Mouse (Mus musculus) MEL-GATA-1-ER (cell line): ENCODE data around the gene Snorc.

Source experiments
- DNase-seq: peaks from one replicate; pipeline ENCODE4 v3.0.0-alpha.2; 2012; ENCODE audit warnings: low read depth; ENCODE audit errors: extremely low read depth

Snorc gene

GRCm38 (mm10) chr1:87510166-87510691 is 40.2 kb downstream of the Snorc start:
- no peak for DNase-seq

- no peak for DNase-seq
Observed at GRCm38 (mm10) chr1:87510845-87511244, 40.8 kb downstream of the Snorc start.

DNA sequence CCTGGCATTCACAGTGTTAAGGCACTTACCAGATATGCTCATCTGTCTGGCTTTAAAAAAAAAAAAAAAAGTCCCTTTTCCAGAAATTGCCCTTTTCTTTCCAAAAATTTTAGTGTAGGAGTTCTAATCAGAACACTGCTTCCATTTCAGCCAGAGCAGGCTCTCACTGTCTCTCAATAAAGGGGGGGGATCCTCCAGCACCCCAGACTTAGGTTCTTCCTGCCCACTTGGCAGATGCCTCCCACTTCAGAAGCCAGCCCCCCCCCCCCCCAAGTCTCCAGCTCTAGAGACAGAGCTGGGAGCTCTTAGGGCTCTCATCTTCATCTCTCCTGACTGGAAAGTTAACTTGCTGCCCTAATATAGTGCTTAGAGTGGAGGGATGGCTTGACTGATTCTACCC is 50.4 kb downstream of the Snorc start:
- no peak for DNase-seq

GRCm38 (mm10) chr1:87521523-87521922 is 51.5 kb downstream of the Snorc start:
- DNase-seq = no peak

DNA sequence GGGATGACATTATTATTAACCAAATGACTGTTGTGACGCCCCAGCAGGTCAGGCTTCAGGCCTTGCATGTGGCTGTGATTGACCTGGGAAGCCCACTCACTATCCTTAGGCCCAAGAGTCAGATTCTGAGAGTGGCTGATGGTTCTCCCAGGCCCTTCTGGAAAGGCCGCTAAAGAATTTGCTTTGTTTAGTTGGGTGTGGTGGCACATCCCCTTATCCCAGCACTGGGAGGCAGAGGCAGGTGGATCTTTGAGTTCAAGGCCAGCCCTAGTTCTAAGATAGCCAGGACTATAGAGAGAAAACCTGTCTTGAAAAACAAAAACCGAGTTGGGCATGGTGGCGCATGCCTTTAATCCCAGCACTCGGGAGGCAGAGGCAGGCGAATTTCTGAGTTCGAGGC is 55.0 kb downstream of the Snorc start:
- no peak for DNase-seq
